Mouse (Mus musculus): ENCODE data around the gene Pcdh9.

DNA sequence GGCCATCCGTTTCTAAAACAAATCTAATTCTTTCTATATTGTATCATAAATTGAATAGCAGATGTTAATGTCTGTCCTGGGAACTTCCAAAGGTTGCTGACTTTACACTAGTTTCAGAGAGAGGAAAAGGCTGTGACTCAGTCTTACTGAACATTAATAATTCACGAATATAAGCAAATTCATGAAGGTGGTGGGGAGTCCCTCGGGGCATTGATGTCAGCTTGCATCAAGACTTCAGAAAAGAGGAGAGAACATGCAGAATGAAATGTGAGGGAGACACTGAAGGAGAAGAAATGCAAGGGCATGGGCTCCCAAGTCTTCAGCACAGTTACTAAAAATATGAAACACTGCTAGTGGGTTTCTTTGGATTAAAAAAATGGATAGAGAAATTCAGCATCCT lies 181.8 kb downstream of the Pcdh9 start:
- TF ChIP-seq CTCF (IDR thresholded peaks at IDR 0.05; ENCODE audit: borderline replicate concordance, extremely low read depth, insufficient read depth, insufficient read length) (no peak), POLR2A (IDR thresholded peaks at IDR 0.05; ENCODE audit: borderline replicate concordance, extremely low read depth, insufficient read depth, insufficient read length, poor library complexity, severe bottlenecking) (no peak)

All from brain, embryonic 14.5 days (tissue).